Mouse (Mus musculus) kidney, postnatal 0 days (tissue): ENCODE measurements around the gene Hmgb1. TPM values are rescaled to one million over a fixed set of nuclear protein-coding genes. Genes with fewer than 3 reads are reported as not detected.

Experiments
- ATAC-seq: fragments of 200-750 bp; cut with Nextera tagmentation; replicated peaks from 2 replicates; pipeline ENCODE4 v1.8.0; 2017; ENCODE audit warnings: low read depth, moderate number of reproducible peaks, moderate TSS enrichment, moderate library complexity; ENCODE audit not compliant: low FRiP score
- DNase-seq: peaks from one replicate; pipeline ENCODE4 v3.0.0-alpha.2; 2016; ENCODE audit warnings: low spot score
- H3K27ac ChIP-seq: fragments of 300-500 bp; sonication (generic); 2 replicates; pipeline ENCODE4 v1.5.1; 2014; ENCODE audit warnings: mild to moderate bottlenecking
- H3K27me3 ChIP-seq: fragments of 300-500 bp; sonication (generic); 2 replicates; pipeline ENCODE4 v1.6.1; 2014; ENCODE audit warnings: low read length, mixed read lengths; ENCODE audit not compliant: insufficient read depth
- H3K36me3 ChIP-seq: fragments of 300-500 bp; sonication (generic); 2 replicates; pipeline ENCODE4 v1.6.1; 2014; ENCODE audit warnings: low read length, mixed read lengths; ENCODE audit not compliant: insufficient read depth
- H3K4me1 ChIP-seq: fragments of 300-500 bp; sonication (generic); replicated peaks from 2 replicates; pipeline ENCODE4 v1.6.1; 2014; ENCODE audit warnings: antibody characterized with exemption, low read length, mixed read lengths; ENCODE audit not compliant: insufficient read depth
- H3K4me2 ChIP-seq: fragments of 300-500 bp; sonication (generic); 2 replicates; pipeline ENCODE4 v1.6.1; 2014; ENCODE audit warnings: mild to moderate bottlenecking, low read length, moderate library complexity, mixed read lengths
- H3K4me3 ChIP-seq: fragments of 300-500 bp; sonication (generic); replicated peaks from 2 replicates; pipeline ENCODE4 v1.5.1; 2014; ENCODE audit warnings: low read depth, low read length
- H3K9ac ChIP-seq: fragments of 300-500 bp; sonication (generic); 2 replicates; pipeline ENCODE4 v1.6.1; 2014; ENCODE audit warnings: low read depth, low read length
- H3K9me3 ChIP-seq: fragments of 300-500 bp; sonication (generic); replicated peaks from 2 replicates; pipeline ENCODE4 v1.6.1; 2016; ENCODE audit warnings: low read length, inconsistent platforms, mixed read lengths
- CTCF ChIP-seq: IDR thresholded peaks from 2 replicates; pipeline ENCODE4 v1.5.1; 2016; ENCODE audit warnings: antibody characterized with exemption, low read depth, mild to moderate bottlenecking, moderate library complexity
- WGBS: fragments of 180-500 bp; shearing (Covaris S2); extraction: QIAGEN DNeasy Blood & Tissue Kit; methylation state at CpG from one replicate; pipeline ENCODE4 v1.1.7; 2014; 5-methylcytosine and 5-hydroxymethylcytosine counted together
- polyA plus RNA-seq: library from polyadenylated mRNA; unstranded; fragments of >200 nt; fragmentation: Nextera tagmentation; extraction: Ambion mirVana; gene quantifications from 2 replicates; pipeline ENCODE4 v1.2.1, GENCODE M21; 2015

Gene Hmgb1
- polyA plus RNA-seq, 1 experiment from 2014 or later = 1,196 TPM

- TF ChIP-seq CTCF = no peak
- 13% methylated on average over 9 of the region's 9 CpGs for WGBS
- no peaks in the 10 kb centered on the region for H3K27me3 ChIP-seq
- H3K4me2 ChIP-seq = no peak overlapping the region
- H3K9ac ChIP-seq = no peak overlapping the region
- no peaks in the 10 kb centered on the region for H3K36me3 ChIP-seq
- ATAC-seq (peak; percentile 22; the same call in 1 of the 2 replicates), DNase-seq (peak; percentile 75)
- H3K4me1 ChIP-seq = peaks cover 25% of the 10 kb centered on the region
- no peak overlapping the region for H3K4me3 ChIP-seq
- no peaks in the 10 kb centered on the region for H3K9me3 ChIP-seq
- H3K27ac ChIP-seq = no peak overlapping the region
Observed at GRCm38 (mm10) chr5:149005083-149005482, 179.2 kb downstream of the Hmgb1 start.

- no peak overlapping the region for H3K4me2 ChIP-seq
- DNase-seq (no peak), ATAC-seq (no peak)
- H3K9me3 ChIP-seq = no peaks in the 10 kb centered on the region
- no peak overlapping the region for H3K9ac ChIP-seq
- peak overlapping the region; percentile 90 for H3K27ac ChIP-seq
- 36% methylated on average over 2 of the region's 2 CpGs for WGBS
- H3K27me3 ChIP-seq = no peaks in the 10 kb centered on the region
- no peak overlapping the region for H3K4me3 ChIP-seq
- peaks cover 25% of the 10 kb centered on the region for H3K4me1 ChIP-seq
- H3K36me3 ChIP-seq = no peaks in the 10 kb centered on the region
- no peak for TF ChIP-seq CTCF
Observed at GRCm38 (mm10) chr5:149003137-149003536, 181.2 kb downstream of the Hmgb1 start.

GRCm38 (mm10) chr5:149002803-149003115 lies 181.5 kb downstream of the Hmgb1 start:
- Histone ChIP-seq H3K4me2 (peak overlapping the region; percentile 28; the same call in 1 of the 2 replicates), H3K36me3 (no peaks in the 10 kb centered on the region), H3K27me3 (no peaks in the 10 kb centered on the region), H3K27ac (peak overlapping the region; percentile 90), H3K9ac (no peak overlapping the region), H3K4me3 (no peak overlapping the region), H3K9me3 (no peaks in the 10 kb centered on the region), H3K4me1 (peaks cover 25% of the 10 kb centered on the region)
- no peak for ATAC-seq
- no peak for DNase-seq
- WGBS = 53% methylated on average over 6 of the region's 6 CpGs
- no peak for TF ChIP-seq CTCF

- Histone ChIP-seq H3K4me1 (peaks cover 21% of the 10 kb centered on the region), H3K4me2 (peak overlapping the region; percentile 28), H3K27ac (peak overlapping the region; percentile 90), H3K9me3 (no peaks in the 10 kb centered on the region), H3K9ac (no peak overlapping the region), H3K27me3 (no peaks in the 10 kb centered on the region), H3K36me3 (no peaks in the 10 kb centered on the region), H3K4me3 (no peak overlapping the region)
- ATAC-seq = no peak
- WGBS = 26% methylated on average over 20 of the region's 20 CpGs
- peak; percentile 55 for DNase-seq
- no peak for TF ChIP-seq CTCF
Observed at GRCm38 (mm10) chr5:149002034-149002802, 182.1 kb downstream of the Hmgb1 start.

- no peak overlapping the region for H3K4me3 ChIP-seq
- H3K36me3 ChIP-seq = no peaks in the 10 kb centered on the region
- no peak for DNase-seq
- H3K4me1 ChIP-seq = peaks cover 14% of the 10 kb centered on the region
- no peak overlapping the region for H3K4me2 ChIP-seq
- no peak for ATAC-seq
- 91% methylated on average over 7 of the region's 7 CpGs for WGBS
- H3K9ac ChIP-seq = no peak overlapping the region
- TF ChIP-seq CTCF = no peak
- no peaks in the 10 kb centered on the region for H3K9me3 ChIP-seq
- H3K27ac ChIP-seq = no peak overlapping the region
- H3K27me3 ChIP-seq = no peaks in the 10 kb centered on the region
Observed at GRCm38 (mm10) chr5:148999802-149000201, 184.5 kb downstream of the Hmgb1 start.

GRCm38 (mm10) chr5:148998512-148998911 lies 185.8 kb downstream of the Hmgb1 start:
- Histone ChIP-seq H3K27ac (no peak overlapping the region), H3K4me3 (no peak overlapping the region), H3K4me1 (peaks cover 18% of the 10 kb centered on the region), H3K4me2 (no peak overlapping the region), H3K27me3 (no peaks in the 10 kb centered on the region), H3K36me3 (no peaks in the 10 kb centered on the region), H3K9ac (no peak overlapping the region), H3K9me3 (no peaks in the 10 kb centered on the region)
- no peak for TF ChIP-seq CTCF
- WGBS = 61% methylated on average over 14 of the region's 14 CpGs
- DNase-seq = peak; percentile 43
- ATAC-seq = no peak

- H3K4me2 ChIP-seq = no peak overlapping the region
- no peak overlapping the region for H3K4me3 ChIP-seq
- no peaks in the 10 kb centered on the region for H3K36me3 ChIP-seq
- peaks cover 12% of the 10 kb centered on the region for H3K4me1 ChIP-seq
- H3K27ac ChIP-seq = peak overlapping the region; percentile 95
- TF ChIP-seq CTCF = no peak
- no peak for ATAC-seq
- H3K9me3 ChIP-seq = no peaks in the 10 kb centered on the region
- H3K9ac ChIP-seq = no peak overlapping the region
- H3K27me3 ChIP-seq = no peaks in the 10 kb centered on the region
- no peak for DNase-seq
- WGBS = 61% methylated on average over 4 of the region's 4 CpGs
Observed at GRCm38 (mm10) chr5:148996709-148997037, 187.6 kb downstream of the Hmgb1 start.

Other genes with a start within 250 kb of the Hmgb1 start
- 0.22 TPM in 1 of 2 replicates, not detected in the other for gene Gm42791, start 189.3 kb downstream of the Hmgb1 start, polyA plus RNA-seq
- 29.2 and 33.6 TPM in 2 replicates for gene Uspl1, start 139 bp downstream of the Hmgb1 start, polyA plus RNA-seq
- gene Alox5ap, start 80.3 kb upstream of the Hmgb1 start, polyA plus RNA-seq = 18.1 and 19.8 TPM in 2 replicates
- gene Medag, start 227.3 kb upstream of the Hmgb1 start, polyA plus RNA-seq = 0.24 and 0.31 TPM in 2 replicates